Mouse (Mus musculus): ENCODE measurements around the gene Olfr1196.
"Not testable (repeated sequence)": the region's sequence is repeated elsewhere in the genome, so short reads cannot be mapped to it uniquely, and the experiment has no call there.

The Olfr1196 gene

GRCm38 (mm10) chr2:88704497-88704896, at the start of gene Olfr1196:
Gene Olfr1196, minus strand, starts transcription at chr2:88704597.
- no peak for DNase-seq (ENCODE audit: low spot score)

GRCm38 (mm10) chr2:88751270-88751669, 46.9 kb upstream of the Olfr1196 start, which contains the start of gene Olfr1198:
Gene Olfr1198, minus strand, starts transcription at chr2:88751370.
- DNase-seq (ENCODE audit: low spot score) = no peak

- DNase-seq (ENCODE audit: low spot score) = no peak
These were observed 39.0 kb upstream of the Olfr1196 start for GRCm38 (mm10) chr2:88743379-88743778.

GRCm38 (mm10) chr2:88732266-88732665, 27.9 kb upstream of the Olfr1196 start, which contains the start of gene Olfr1197:
Gene Olfr1197, minus strand, starts transcription at chr2:88732366.
- DNase-seq (ENCODE audit: low spot score) = no peak

GRCm38 (mm10) chr2:88689087-88689486, 15.3 kb downstream of the Olfr1196 start, which contains the start of gene Olfr1195:
Gene Olfr1195, minus strand, starts transcription at chr2:88689187.
- no peak for DNase-seq (ENCODE audit: low spot score)

GRCm38 (mm10) chr2:88675328-88675727, 29.1 kb downstream of the Olfr1196 start, which contains the start of gene Olfr1193:
Gene Olfr1193, plus strand, starts transcription at chr2:88675628.
- DNase-seq (ENCODE audit: low spot score) = not testable (repeated sequence)

GRCm38 (mm10) chr2:88648209-88648608, 56.2 kb downstream of the Olfr1196 start, which contains the start of gene Olfr1192-ps1:
Gene Olfr1192-ps1, plus strand, starts transcription at chr2:88648509.
- DNase-seq (ENCODE audit: low spot score) = no peak

All from embryo, embryonic 10 days (tissue).